Mouse (Mus musculus): ENCODE results near the gene Camta1.

Gene Camta1

DNA sequence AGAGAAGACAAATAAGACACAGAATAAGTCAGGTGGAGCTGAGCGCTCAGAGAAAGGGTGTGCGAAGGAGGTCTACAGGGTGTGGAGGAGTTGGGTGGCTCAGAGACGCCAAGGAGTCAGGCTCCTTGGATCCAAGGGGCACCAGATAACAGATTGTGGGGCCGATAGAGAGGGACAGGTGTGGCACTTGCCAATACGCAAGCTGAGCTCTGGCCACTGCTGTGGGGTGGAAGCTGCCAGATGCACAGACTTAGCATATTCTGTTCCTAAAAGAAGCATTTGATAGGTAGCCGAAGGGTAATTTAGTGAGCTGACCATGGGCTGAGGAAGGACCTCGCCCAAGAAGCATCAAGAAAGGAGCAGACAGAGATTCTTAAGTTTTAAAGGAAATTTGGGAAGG, 177.1 kb downstream of the Camta1 start:
- no peak for DNase-seq (ENCODE audit: low spot score in 2 of 2)

DNA sequence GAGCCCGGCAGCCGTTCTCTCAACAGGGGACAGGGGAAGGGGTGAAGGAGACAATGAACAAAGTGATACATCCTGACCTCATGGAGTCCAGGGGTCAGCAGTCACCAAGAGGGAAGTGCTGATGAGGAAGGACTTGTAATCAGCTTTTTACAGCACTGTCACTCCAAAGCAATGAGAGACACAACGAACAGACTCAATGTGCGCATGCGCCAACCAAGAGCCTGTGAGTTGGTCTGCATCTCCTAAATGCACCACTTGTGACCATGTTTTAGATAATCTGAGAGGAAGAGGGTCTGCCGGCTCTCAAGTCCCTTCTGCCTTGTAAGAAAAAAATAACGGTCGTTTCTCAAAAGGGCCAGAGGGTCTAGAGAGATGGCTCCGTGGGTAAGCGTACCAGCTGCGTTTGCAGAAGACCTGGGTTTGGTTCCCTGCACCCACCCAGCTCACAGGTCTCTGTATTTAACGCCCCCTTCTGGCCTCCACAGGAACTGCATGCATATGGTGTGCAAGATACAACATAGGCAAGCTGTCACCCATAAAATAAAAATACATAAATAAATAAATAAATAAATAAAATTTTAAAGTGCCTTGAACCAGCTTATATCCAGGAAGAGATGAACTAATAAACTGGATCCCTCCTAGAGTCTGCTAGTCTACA, 178.7 kb downstream of the Camta1 start:
- DNase-seq (ENCODE audit: low spot score in 2 of 2) = no peak

DNA sequence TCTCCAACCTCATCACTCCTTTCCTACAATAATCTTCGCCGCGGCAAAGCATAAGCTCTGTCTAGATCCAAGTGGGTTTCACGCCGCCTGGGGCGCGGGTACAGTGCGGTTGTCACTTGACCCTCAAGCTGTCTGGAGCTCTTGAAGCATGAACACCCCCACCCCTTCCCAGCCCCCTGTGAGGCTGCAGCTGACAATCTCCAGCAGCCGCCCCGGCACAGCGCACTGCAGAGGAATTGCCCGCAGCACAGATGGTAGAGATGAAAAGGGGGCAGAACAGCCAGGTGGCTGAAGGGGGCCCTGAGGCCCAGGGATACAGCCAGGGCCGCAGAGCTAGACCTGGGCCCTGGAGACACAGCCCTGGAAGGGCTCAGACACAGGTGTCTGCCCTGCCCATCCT, 189.2 kb downstream of the Camta1 start:
- DNase-seq (ENCODE audit: low spot score in 2 of 2) = no peak

DNA sequence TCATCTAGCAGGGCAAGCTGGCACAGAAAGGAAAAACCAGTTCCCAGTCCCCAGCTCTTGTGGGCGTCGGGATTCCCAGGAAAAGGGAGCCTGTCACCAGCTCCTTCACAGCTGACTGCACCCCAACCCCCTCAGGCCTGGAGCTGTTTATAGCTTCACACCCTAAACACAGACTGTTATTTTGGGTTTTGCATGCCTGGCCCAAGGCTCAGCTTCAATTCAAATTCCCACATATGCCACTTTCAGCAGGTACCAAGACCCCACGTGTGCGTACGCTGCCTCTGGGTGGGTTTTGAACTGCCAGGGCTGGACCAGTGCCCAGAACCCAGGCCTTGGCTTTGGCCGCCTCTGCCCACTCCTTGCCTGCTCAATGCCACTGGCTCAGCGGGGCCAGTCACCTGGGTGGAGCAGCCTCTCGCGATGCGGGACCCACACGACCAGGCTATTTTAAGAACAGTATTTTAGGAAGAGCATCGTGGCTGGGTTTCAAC, 195.2 kb downstream of the Camta1 start:
- DNase-seq (ENCODE audit: low spot score in 2 of 2) = no peak

DNA sequence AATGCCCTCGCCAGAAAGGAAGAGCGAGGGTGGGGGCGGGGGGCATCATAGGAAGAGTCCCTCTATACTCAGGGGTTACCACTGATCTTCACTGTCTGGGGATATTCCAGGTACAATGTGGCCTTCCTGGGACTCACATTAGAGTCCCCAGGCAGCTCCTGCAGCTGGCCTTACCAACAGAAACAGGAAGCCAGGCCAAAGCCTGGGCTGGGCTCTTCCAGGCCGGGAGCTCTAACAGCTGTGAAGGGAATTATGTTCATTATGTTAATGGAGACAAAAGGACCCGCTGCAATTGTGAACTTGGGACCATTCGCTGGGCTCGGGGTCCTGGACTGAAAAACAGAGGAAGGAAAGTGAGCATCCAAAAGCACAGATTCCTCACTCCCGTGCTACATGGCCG, 200.2 kb downstream of the Camta1 start:
- DNase-seq (ENCODE audit: low spot score in 2 of 2) = no peak

DNA sequence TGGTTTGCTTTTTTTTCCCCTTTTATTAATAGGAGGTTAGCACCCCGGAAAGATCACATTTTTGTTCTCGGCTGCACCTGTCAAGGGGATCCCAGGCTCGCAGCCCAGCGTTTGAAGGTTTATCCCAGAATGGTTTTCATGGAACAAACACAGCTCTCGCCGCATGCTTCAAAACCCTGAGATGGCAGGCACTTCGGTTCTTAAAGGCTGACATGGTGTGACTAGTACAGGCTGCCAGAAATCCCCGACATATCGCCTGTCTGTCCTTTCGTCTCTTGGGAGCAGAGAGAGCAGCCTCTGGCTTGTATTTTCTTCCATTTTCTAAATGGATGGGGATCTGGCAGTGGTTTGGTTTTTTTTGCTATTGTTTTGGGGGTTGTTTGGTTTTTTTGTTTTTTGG, 205.2 kb downstream of the Camta1 start:
- no peak for DNase-seq (ENCODE audit: low spot score in 2 of 2)

DNA sequence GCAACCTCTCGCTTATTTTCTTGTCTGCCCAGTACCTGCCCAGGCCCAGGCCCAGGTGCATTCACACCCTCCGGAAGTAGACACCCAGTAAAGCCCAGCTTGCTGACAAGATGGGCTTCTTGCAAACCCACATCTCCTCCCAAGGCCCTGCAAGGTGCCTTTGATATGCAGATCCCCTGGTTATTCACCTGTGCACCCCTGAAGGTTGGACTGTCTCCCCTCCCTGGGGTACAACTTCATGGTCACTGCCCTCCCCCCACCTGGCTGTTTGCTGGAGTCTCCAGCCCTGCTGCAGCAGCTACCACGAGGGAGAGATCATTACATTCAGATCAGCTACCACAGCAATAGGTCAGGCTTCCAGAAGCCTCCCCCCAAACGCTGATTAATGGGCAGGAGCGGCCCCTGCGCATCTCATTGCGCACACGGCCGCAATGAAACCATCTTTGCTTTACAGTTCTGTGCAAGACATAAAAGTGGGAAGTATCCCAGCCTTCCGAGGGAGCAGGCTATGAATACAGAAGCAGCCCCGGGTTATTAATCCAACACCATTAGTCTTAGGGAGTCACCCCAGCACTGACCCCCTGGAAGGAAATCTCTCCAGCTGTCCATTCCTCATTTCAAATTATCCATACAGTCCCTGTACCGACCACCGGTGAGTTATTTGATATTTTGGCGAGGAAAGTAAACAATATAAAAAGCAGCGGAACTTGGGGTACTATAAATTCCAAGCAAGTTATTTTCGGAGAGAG, 205.9 kb downstream of the Camta1 start:
- no peak for DNase-seq (ENCODE audit: low spot score in 2 of 2)

DNA sequence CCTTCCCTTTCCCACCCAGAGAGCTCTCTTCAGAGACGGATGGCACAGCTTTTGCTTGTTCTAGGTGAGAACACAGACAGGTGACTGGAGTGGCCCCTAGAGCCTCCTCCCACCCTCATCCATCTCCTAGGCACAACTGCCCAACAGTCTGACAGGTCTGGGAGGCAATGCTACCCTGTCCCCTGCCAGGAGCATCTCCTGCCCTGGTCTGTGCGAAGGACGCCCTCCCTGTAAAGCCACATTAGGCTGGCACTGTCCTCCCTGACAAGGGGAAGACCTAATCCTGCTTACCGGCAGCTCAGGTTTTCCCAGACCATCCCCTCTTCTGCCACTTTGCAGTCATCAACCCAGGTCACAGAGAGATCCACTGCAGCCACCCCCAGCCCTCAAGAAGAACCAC, 206.4 kb downstream of the Camta1 start:
- no peak for DNase-seq (ENCODE audit: low spot score in 2 of 2)

DNA sequence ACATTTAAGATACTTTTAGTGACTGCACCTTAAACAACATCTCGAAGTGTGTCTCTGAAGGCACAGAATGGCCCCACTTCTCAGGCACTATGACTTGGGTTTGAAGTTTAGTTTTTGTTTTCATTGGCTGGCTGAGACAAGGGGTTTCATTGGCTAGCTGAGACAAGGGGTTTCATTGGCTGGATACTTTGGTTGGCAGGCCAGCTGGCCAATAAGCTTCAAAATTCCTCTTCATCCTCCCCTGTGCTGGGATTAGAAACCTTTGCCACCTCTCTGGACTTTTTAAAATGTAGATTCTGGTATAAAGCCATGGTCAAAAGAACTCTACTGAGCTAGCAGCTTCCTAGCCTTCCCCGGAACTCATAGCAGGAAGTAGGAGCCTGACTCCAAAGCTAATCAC, 219.3 kb downstream of the Camta1 start:
- no peak for DNase-seq (ENCODE audit: low spot score in 2 of 2)

DNA sequence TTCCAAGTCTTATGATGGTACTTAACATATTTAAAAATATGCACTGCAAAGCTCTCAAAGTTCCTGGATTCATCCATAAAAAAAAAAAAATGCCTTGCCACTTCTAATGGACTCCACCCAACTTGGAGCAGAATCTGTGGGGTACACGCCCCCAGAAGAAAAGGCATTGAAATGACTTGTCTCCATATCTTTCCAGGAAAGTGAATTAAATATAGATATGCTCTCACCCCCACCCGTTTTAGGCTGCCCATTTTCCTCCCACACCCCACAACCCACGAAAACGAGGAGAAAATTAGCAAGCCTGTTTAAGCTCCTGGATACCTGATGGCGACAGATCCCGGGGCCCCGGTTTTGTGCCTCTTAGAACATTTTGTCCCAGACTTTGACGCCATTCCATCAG, 220.7 kb downstream of the Camta1 start:
- no peak for DNase-seq (ENCODE audit: low spot score in 2 of 2)

DNA sequence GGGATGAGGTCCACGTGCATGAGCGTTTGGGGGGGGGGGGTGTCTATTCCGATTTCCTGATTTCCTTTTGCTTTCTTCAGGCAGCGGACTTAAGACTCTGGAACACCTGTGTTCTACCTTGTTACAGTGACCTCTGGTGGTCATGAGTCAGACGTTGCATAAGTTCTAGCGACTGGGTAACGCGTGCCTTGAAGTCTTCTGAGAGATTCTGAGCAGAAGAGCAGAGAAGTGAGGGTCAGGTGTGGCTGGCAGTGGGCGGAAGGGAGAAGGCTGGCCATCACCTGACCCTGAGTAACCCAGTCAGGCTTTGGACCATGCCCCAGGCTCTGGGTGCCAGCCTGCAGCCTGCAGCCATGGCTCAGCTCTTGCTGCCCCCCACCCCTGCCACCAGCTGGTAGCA, 222.7 kb downstream of the Camta1 start:
- DNase-seq (ENCODE audit: low spot score in 2 of 2) = no peak

DNA sequence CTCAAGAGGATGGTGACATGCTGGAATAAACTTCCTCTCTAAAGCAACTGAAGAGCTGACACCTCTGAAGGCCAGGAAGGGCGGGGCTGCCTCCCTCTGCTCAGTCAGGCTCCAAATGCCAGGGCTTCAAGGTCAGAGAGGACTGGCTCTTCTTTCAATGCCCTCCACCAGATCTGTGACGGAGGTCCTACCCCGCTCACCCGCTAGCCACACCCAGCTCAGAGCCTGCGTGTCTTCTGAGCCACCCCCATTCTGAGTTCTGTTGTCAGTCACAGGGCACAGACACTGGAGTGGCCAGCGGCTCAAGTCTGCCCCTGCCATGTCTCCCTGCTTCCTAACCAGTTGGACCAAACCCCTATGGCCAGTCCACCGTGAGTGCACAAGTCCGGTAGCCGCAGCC, 224.3 kb downstream of the Camta1 start:
- DNase-seq (ENCODE audit: low spot score in 2 of 2) = no peak

DNA sequence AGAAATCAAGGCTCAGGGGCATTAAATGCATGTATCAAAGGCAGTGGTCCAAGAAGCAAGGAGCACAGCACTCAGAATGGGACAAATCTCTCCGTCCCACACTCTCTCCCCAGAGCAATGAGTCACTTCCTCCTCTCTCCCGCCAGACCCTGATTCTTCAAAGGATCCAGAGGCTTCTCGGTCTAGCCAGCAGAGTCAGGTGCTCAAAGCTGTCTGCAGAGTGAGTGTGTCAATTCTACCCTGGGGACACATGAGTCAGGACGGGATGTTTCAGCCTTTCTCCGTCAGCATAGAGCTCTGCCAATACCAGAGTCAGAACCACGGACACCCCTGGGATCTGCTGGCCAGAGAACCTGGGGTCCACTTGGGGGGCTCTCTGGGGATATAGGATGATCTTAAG, 226.9 kb downstream of the Camta1 start:
- DNase-seq (ENCODE audit: low spot score in 2 of 2) = no peak

DNA sequence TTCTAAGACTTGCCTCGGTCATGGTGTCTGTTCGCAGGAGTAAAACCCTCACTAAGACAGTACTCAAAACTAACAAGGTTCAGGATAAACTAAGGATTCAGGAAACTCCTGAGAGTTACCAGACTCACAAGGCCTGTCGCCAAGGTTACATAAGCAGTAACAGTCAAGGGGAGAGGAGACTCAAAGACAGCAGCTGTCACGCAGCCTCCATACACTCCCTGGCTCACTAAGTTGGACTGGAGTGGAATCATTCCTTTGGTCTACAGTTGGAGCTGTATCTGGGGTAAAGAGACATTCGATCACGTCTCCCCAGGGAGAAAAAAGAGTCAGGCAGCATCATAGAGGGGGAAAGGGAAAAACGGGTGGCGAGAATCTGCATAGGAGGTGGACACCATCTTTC, 227.9 kb downstream of the Camta1 start:
- DNase-seq (ENCODE audit: low spot score in 2 of 2) = no peak

DNA sequence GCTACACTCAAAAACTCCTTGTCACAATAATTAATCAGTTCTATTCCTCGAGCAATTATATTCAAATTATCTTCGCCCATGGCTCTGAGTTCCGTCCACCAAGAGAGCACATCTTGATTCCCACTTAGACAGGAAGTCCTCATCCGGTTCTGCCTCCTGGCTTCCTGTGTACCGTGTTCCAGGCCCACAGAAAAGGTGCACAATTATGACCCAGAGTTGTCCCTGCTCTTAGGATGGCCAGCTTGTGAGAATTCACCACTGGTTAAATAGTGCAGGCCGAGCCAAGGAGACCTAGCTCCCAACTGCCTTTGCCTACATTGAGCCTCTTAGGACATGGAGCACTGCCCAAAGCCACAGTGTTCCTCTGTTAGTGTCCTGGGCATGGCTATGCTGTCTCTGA, 229.4 kb downstream of the Camta1 start:
- no peak for DNase-seq (ENCODE audit: low spot score in 2 of 2)

DNA sequence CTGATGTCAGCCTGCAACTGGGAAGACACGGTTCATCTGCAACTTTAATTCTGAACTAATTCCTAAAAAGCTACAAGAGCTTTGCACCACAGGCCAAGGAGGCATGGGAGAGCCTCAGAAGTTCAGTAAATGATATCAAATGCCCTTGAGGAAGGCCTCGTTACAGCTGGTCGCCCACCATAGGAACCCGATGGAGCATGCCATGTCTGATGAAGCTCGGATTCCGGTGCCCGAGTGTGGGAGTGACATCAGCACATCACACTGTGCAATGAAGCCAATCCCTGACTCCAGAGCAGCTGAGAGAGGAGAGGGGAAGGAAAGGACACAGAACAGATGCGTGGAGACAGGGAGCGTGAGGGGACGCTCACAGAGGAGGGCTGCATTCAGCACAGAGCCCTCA, 231.0 kb downstream of the Camta1 start:
- DNase-seq (ENCODE audit: low spot score in 2 of 2) = no peak

DNA sequence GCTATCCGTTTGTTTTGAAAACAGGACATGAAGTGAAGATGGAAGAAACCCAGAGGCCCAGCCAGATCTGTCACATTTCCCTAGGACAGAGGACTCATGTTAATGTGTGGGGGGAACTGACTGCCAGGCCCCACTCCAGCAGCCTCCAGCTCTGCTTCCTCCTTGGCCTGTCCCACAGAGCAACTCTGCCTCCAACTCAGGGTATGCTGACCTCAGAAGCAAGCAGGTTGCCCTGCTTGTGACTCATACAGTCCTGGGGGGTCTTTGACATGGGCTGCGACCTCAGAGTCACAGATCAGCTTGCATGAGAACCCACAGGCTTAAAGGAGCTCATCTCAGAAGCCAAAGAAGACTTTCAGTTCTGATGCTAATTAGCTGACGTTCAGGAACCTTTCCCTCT, 231.4 kb downstream of the Camta1 start:
- no peak for DNase-seq (ENCODE audit: low spot score in 2 of 2)

DNA sequence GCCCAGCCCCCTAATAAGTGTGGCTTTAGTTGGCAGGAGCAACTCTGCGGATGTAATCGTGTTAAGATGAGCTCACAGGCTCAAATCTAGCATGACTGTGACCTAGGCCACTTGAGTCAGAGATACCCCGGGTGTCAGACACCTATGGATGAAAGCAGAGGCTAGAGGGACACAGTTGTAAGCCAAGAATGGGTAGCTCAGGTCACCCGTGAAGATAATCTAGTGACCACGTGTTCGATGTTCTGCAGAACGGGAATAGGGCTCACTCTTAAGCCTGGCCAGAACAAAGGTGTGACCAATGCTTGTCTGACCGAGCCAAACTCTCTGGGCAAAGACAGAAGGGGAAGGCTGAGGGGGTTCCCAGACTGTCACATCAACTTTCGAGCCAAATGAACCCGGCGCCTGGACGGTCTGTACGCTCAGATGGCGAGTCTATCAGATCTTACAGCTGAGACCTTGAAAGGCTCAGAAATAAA, 242.1 kb downstream of the Camta1 start:
- DNase-seq (ENCODE audit: low spot score in 2 of 2) = no peak

DNA sequence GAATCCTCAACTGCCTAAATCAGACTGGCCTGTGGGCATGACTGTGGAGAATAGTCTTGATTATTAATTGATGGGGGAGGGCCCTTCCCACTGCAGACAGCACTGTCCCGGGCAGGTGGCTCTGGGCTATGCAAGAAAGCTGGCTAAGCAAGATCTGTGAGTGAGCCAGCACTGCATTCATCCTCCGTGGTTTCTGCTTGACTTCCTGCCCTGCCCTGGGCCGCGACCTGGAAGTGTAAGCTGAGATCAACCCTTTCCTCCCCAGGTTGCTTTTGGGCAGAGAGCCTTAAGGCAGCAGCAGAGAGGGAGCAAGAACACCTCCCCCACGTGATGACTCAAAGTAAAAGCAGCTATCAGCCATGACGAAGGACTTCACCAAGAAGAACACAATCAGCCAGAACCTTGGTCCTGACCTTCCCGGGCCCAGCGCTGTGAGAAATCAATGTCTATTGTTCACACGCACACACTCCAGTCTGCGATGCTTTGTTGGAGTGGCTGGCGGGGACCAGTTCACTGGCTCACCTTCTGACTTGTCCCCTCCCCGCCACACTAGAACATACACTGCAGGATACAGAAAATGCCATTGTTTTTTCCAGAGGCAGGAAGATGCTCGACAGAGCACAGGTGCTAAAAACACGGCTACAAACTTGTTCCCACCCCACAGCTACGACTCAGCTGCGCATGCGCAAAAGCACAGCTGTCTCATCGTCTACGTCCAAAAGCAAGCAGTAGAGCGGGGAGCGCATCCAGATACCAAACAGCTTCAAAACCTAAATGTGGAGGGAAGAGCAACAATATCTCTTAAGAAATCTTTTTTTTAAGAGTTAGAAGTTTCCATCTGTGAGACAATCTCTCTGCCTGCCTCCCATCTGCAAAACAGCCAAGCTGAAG, 243.0 kb downstream of the Camta1 start:
- DNase-seq (ENCODE audit: low spot score in 2 of 2) = no peak

DNA sequence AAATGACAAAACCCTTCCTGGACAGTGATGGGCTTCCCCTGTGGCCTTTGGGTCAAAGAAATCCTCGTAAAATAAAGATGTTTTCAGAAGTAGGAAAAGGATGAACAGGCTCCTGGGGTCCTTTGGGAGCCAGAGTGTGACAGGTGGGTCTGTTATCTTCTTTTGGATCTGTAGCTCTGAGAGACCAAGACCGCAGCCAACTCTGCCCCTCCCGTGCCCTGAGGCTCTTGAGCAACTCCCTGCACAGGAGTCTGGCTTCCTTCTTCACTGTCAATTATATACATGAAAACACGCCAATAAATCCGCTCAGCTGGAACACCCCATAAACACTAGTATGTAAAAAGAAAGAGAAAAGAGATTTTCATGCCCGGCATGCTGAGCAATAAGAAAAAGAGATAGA, 250.1 kb downstream of the Camta1 start:
- no peak for DNase-seq (ENCODE audit: low spot score in 2 of 2)

DNA sequence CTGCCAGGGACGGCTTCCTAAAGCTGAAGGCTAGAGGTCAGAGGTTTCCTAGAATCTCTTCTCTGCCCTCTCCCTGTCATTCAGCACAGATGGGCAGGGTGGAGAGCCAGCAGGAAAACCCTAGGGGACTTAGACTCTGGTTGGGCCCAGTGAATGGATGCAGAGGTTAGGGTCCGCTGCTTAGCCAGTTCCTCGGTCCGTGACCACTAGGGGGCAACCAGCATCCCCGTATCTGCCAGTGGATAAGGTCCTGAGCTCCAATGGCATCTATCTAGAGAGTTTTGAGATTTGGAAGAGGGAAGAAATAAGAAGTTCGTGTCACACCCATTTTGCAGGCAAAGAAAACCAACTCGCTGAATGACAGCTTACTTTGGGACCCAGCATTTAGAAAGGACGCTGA, 251.4 kb downstream of the Camta1 start:
- DNase-seq (ENCODE audit: low spot score in 2 of 2) = no peak

DNA sequence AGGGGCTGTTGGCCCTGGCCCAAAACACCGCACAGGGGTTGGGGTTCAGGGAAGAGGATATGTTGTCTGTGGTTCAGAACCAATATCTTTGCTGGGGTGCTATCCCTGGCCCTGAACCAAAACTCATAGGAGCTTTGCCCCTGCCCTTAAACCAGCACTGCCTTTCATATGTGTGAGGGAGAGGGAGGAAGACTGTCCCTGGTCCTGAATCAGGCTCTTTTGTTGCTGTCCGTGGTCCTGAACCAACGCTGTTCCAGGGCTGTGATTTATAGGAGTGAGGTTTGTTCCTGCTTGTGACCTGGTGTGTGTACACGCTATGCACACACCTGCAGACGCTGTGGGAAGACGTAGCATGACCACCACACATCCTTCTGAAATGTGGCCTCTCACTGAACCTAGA, 256.8 kb downstream of the Camta1 start:
- DNase-seq (ENCODE audit: low spot score in 2 of 2) = no peak

Data from natural killer cell, adult 2 months (primary cell).